Mouse (Mus musculus) liver, postnatal 0 days (tissue): ENCODE measurements around the gene Gm17359. TPM values are rescaled to one million over a fixed set of nuclear protein-coding genes. Genes with fewer than 3 reads are reported as not detected.

Source experiments
- ATAC-seq: fragments of 200-750 bp; cut with Nextera tagmentation; 2 replicates; pipeline ENCODE4 v1.8.0; 2017; ENCODE audit warnings: mild to moderate bottlenecking, moderate library complexity
- DNase-seq: peaks from one replicate; pipeline ENCODE4 v3.0.0-alpha.2; 2016
- H3K27ac ChIP-seq: fragments of 300-500 bp; sonication (generic); 2 replicates; pipeline ENCODE4 v1.5.1; 2014; ENCODE audit warnings: antibody characterized with exemption, moderate library complexity, mild to moderate bottlenecking, low read depth
- H3K27me3 ChIP-seq: fragments of 300-500 bp; sonication (generic); 2 replicates; pipeline ENCODE4 v1.6.1; 2014; ENCODE audit warnings: low read length, control low read depth, mixed read lengths; ENCODE audit not compliant: insufficient read depth
- H3K36me3 ChIP-seq: fragments of 300-500 bp; sonication (generic); replicated peaks from 2 replicates; pipeline ENCODE4 v1.6.1; 2014; ENCODE audit warnings: mild to moderate bottlenecking, control low read depth, low read length, moderate library complexity, mixed read lengths; ENCODE audit not compliant: insufficient read depth
- H3K4me1 ChIP-seq: fragments of 300-500 bp; sonication (generic); 2 replicates; pipeline ENCODE4 v1.6.1; 2014; ENCODE audit warnings: antibody characterized with exemption, mild to moderate bottlenecking, control low read depth; ENCODE audit not compliant: insufficient read depth
- H3K4me2 ChIP-seq: fragments of 300-500 bp; sonication (generic); 2 replicates; pipeline ENCODE4 v1.6.1; 2014; ENCODE audit warnings: low read depth, mild to moderate bottlenecking, low read length, moderate library complexity, mixed read lengths
- H3K4me3 ChIP-seq: fragments of 300-500 bp; sonication (generic); 2 replicates; pipeline ENCODE4 v1.5.1; 2014; ENCODE audit warnings: low read depth, low read length
- H3K9ac ChIP-seq: fragments of 300-500 bp; sonication (generic); replicated peaks from 2 replicates; pipeline ENCODE4 v1.6.1; 2014; ENCODE audit warnings: mild to moderate bottlenecking, moderate library complexity
- H3K9me3 ChIP-seq: fragments of 300-500 bp; sonication (generic); 2 replicates; pipeline ENCODE4 v1.6.1; 2016; ENCODE audit warnings: mild to moderate bottlenecking, control low read depth, low read length, mixed read lengths
- CTCF ChIP-seq: sonication (generic); IDR thresholded peaks from 2 replicates; pipeline ENCODE4 v1.5.1; 2016; ENCODE audit warnings: antibody characterized with exemption, low read depth
- EP300 ChIP-seq: IDR thresholded peaks from 2 replicates; pipeline ENCODE4 v1.6.1; 2016; ENCODE audit warnings: antibody characterized with exemption, low read depth, mild to moderate bottlenecking
- WGBS: fragments of 180-500 bp; shearing (Covaris S2); extraction: QIAGEN DNeasy Blood & Tissue Kit; methylation state at CpG from one replicate; pipeline ENCODE4 v1.1.7; 2014; ENCODE audit not compliant: insufficient replicate concordance; 5-methylcytosine and 5-hydroxymethylcytosine counted together
- polyA plus RNA-seq: library from polyadenylated mRNA; unstranded; fragments of >200 nt; fragmentation: Nextera tagmentation; extraction: Ambion mirVana; gene quantifications from 2 replicates; pipeline ENCODE4 v1.2.1, GENCODE M21; 2015

Gene Gm17359
- polyA plus RNA-seq, 1 experiment from 2014 or later, result 0.09 TPM

DNA sequence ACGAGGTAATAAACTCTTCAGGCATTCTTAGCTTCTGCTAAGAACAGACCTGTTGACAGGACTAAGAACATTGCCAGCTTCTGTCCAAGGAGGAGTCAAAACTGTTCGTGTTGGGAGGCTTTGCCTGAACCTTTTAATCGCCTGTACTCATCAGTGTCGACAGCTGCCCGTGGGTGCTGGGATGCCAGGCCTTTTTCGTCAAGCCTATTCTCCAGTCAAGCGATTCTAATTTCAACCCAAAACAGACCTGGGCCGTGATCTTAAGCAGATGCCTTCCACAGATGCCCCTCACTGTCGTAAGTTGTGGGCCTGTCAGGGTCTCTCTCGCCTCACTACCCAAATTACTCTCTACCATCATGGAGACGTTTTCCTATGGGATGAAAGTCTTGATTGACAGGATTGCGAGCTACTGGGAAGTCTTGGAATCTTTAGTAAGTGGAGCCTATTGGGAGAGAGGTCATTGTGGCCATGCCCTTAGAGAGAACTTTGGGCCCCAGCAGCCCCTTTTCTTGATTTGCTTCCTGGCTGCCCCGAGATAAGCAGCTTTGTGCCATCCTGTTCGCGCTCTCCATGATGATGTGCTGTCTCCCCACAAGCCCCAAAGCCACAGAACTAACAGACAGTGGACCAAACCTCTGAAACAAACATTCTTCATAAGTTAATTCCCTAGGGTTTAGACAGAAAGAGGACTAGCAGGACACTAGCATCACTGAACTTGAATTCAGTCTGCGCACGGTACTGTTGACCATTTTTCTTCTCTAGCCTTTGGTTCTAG lies 6.7 kb downstream of the Gm17359 start:
- Histone ChIP-seq H3K9me3 (no peaks in the 10 kb centered on the region), H3K9ac (no peak overlapping the region), H3K4me2 (no peak overlapping the region), H3K27me3 (no peaks in the 10 kb centered on the region), H3K4me3 (no peak overlapping the region), H3K36me3 (no peaks in the 10 kb centered on the region), H3K27ac (no peak overlapping the region), H3K4me1 (no peaks in the 10 kb centered on the region)
- 82% methylated on average over 17 of the region's 17 CpGs for WGBS
- no peak for ATAC-seq
- no peak for TF ChIP-seq CTCF
- no peak for TF ChIP-seq EP300
- DNase-seq, result no peak

- no peak for DNase-seq
- Histone ChIP-seq H3K27me3 (no peaks in the 10 kb centered on the region), H3K4me1 (no peaks in the 10 kb centered on the region), H3K9ac (no peak overlapping the region), H3K9me3 (no peaks in the 10 kb centered on the region), H3K4me2 (no peak overlapping the region), H3K4me3 (no peak overlapping the region), H3K27ac (no peak overlapping the region), H3K36me3 (no peaks in the 10 kb centered on the region)
- TF ChIP-seq CTCF, result no peak
- no peak for TF ChIP-seq EP300
- no peak for ATAC-seq
- WGBS, result 38% methylated on average over 1 of the region's 1 CpGs
These were observed 12.8 kb downstream of the Gm17359 start for GRCm38 (mm10) chr3:79349311-79349710.

GRCm38 (mm10) chr3:79358721-79359120 lies 22.3 kb downstream of the Gm17359 start:
- no peak overlapping the region for H3K4me3 ChIP-seq
- no peak overlapping the region for H3K9ac ChIP-seq
- no peak for ATAC-seq
- H3K27ac ChIP-seq, result no peak overlapping the region
- no peak overlapping the region for H3K4me2 ChIP-seq
- H3K36me3 ChIP-seq, result no peaks in the 10 kb centered on the region
- WGBS, result 48% methylated on average over 4 of the region's 4 CpGs
- H3K27me3 ChIP-seq, result no peaks in the 10 kb centered on the region
- DNase-seq, result no peak
- TF ChIP-seq CTCF (no peak), EP300 (no peak)
- no peaks in the 10 kb centered on the region for H3K9me3 ChIP-seq
- no peaks in the 10 kb centered on the region for H3K4me1 ChIP-seq

DNA sequence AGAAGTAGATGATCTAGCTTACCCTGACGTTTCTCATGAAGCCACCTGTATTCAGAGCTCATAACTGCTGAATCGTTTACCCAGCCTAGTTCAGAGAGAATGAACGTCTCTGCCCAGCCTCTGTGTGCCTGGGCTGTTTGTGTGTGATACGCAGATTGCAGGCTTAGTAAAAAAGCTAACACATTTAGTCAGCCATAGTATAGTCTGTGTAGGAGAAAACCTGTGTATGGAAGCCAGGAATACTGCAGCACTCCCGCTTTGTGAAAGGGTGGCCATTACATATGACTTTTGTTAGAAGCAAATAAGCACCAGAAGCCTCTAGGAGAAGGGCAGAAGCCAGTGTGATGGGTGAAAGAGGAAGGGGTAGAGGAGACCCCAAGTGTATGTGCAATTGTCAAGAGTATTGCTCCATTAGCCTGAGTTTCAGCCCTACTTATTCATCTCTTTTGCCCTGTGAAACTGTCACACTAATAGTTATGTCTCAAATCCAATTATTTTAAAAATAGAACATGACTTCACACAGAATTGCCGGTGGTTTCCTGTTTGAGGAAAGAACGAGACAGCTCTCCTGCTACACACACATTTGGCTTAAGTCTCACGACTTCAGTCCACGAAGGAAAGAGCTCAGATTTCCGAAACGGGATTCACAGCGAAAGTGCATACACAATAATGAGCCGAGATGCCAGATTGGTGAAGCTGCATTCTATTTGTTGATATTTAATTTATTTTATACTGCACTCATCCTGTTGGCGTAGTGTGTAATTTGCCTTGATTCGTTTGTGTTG lies 24.0 kb downstream of the Gm17359 start:
- WGBS, result 41% methylated on average over 15 of the region's 15 CpGs
- Histone ChIP-seq H3K4me3 (no peak overlapping the region), H3K36me3 (no peaks in the 10 kb centered on the region), H3K4me2 (no peak overlapping the region), H3K27me3 (no peaks in the 10 kb centered on the region), H3K9me3 (no peaks in the 10 kb centered on the region), H3K4me1 (no peaks in the 10 kb centered on the region), H3K9ac (no peak overlapping the region), H3K27ac (no peak overlapping the region)
- ATAC-seq, result no peak
- no peak for DNase-seq
- no peak for TF ChIP-seq CTCF
- no peak for TF ChIP-seq EP300

DNA sequence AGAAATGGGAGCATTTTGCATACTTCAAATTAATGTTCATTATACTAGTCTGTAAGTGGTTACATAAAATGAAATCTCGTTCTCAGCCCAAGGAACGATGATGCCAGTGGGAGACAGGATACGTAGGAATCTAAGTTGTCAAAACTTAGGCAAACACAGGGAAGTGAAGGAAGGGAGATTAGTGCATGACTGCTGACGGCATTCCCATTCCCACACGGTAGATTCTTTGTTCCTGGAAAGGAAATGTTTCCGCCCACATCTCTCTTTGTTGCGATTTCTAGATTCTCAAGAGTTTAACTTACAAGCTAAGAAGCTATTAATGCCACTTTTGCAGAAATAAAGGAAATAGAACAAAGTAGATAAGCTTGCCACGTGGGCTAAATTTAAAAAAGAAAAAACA lies 29.6 kb downstream of the Gm17359 start:
- Histone ChIP-seq H3K4me3 (no peak overlapping the region), H3K27ac (no peak overlapping the region), H3K4me1 (0 out of 2 replicates have a peak, but pooled peaks cover 2% of the 10 kb centered on the region), H3K9ac (no peak overlapping the region), H3K36me3 (no peaks in the 10 kb centered on the region), H3K27me3 (no peaks in the 10 kb centered on the region), H3K9me3 (no peaks in the 10 kb centered on the region), H3K4me2 (no peak overlapping the region)
- 60% methylated on average over 8 of the region's 8 CpGs for WGBS
- TF ChIP-seq CTCF, result no peak
- TF ChIP-seq EP300, result no peak
- no peak for ATAC-seq
- DNase-seq, result no peak

- Histone ChIP-seq H3K27me3 (no peaks in the 10 kb centered on the region), H3K4me3 (no peak overlapping the region), H3K36me3 (no peaks in the 10 kb centered on the region), H3K4me1 (0 out of 2 replicates have a peak, but pooled peaks cover 2% of the 10 kb centered on the region), H3K9me3 (no peaks in the 10 kb centered on the region), H3K27ac (no peak overlapping the region), H3K9ac (no peak overlapping the region), H3K4me2 (no peak overlapping the region)
- DNase-seq, result no peak
- no peak for ATAC-seq
- TF ChIP-seq EP300 (no peak), CTCF (no peak)
- 64% methylated on average over 6 of the region's 6 CpGs for WGBS
These were observed 31.8 kb downstream of the Gm17359 start for GRCm38 (mm10) chr3:79368306-79368705.
